Mouse (Mus musculus) heart, postnatal 10 days (tissue): ENCODE data around the gene Runx2. TPM values are rescaled to one million over a fixed set of nuclear protein-coding genes. Genes with fewer than 3 reads are reported as not detected.
A peak's percentile ranks its signal among the peaks of the same experiment; 100 is the strongest.

Experiments used
- DNase-seq, 2 experiments: peaks; one replicate each; pipeline ENCODE4 v3.0.0; 2021
- intact Hi-C: fragments of 180-260 bp; cut with DNase I; formaldehyde crosslinking; loops from one replicate; pipeline ENCODE4 v1.15.1; 2025
- total RNA-seq, 2 experiments: library from RNA; stranded (reverse); gene quantifications; 2 replicates each; pipeline ENCODE4 v1.2.3; 2021

Gene Runx2
- total RNA-seq, 2 experiments from 2014 or later: 0.24 to 0.32 TPM

GRCm38 (mm10) chr17:44632292-44632691, 182.3 kb downstream of the Runx2 start:
- intact Hi-C loops: no loop called here

GRCm38 (mm10) chr17:44631577-44631976, 183.0 kb downstream of the Runx2 start:
- no peak for DNase-seq
- intact Hi-C loops: no loop called here

More at GRCm38 (mm10) chr17:44632292-44632691, 182.3 kb downstream of the Runx2 start:
- DNase-seq: no peak

- intact Hi-C loops: no loop called here
- no peak for DNase-seq
These were observed 187.3 kb downstream of the Runx2 start for GRCm38 (mm10) chr17:44627317-44627716.

- intact Hi-C loops: no loop called here
- DNase-seq: peak in 1 of 2 experiments; percentile 19
These were observed 190.9 kb downstream of the Runx2 start for GRCm38 (mm10) chr17:44623707-44624106.

GRCm38 (mm10) chr17:44623271-44623670, 191.3 kb downstream of the Runx2 start:
- no peak for DNase-seq
- intact Hi-C loops: no loop called here

GRCm38 (mm10) chr17:44620456-44620855, 194.1 kb downstream of the Runx2 start:
- intact Hi-C loops: no loop called here
- DNase-seq: no peak

- peak in 1 of 2 experiments; percentile 18 for DNase-seq
- intact Hi-C loops: no loop called here
These were observed 195.9 kb downstream of the Runx2 start for GRCm38 (mm10) chr17:44618691-44619090.

GRCm38 (mm10) chr17:44618175-44618574, 196.4 kb downstream of the Runx2 start:
- DNase-seq: peak; percentile 36 to 53
- intact Hi-C loops: no loop called here

GRCm38 (mm10) chr17:44617741-44618140, 196.9 kb downstream of the Runx2 start:
- intact Hi-C loops: no loop called here
- no peak for DNase-seq

- intact Hi-C loops: no loop called here
- DNase-seq: no peak
These were observed 200.6 kb downstream of the Runx2 start for GRCm38 (mm10) chr17:44613716-44614715.

GRCm38 (mm10) chr17:44612641-44613040, 202.0 kb downstream of the Runx2 start:
- intact Hi-C loops: no loop called here
- DNase-seq: no peak

GRCm38 (mm10) chr17:44612002-44612401, 202.6 kb downstream of the Runx2 start:
- DNase-seq: no peak
- intact Hi-C loops: no loop called here

GRCm38 (mm10) chr17:44611543-44611942, 203.1 kb downstream of the Runx2 start:
- intact Hi-C loops: no loop called here
- no peak for DNase-seq

GRCm38 (mm10) chr17:44610828-44611227, 203.8 kb downstream of the Runx2 start:
- no peak for DNase-seq
- intact Hi-C loops: no loop called here

GRCm38 (mm10) chr17:44609897-44610641, 204.5 kb downstream of the Runx2 start:
- no peak for DNase-seq
- intact Hi-C loops: no loop called here

GRCm38 (mm10) chr17:44609356-44609755, 205.2 kb downstream of the Runx2 start:
- no peak for DNase-seq
- intact Hi-C loops: no loop called here

GRCm38 (mm10) chr17:44608907-44609306, 205.7 kb downstream of the Runx2 start:
- no peak for DNase-seq
- intact Hi-C loops: no loop called here

GRCm38 (mm10) chr17:44607383-44607782, 207.2 kb downstream of the Runx2 start:
- intact Hi-C loops: no loop called here
- DNase-seq: no peak

- no peak for DNase-seq
- intact Hi-C loops: no loop called here
These were observed 208.4 kb downstream of the Runx2 start for GRCm38 (mm10) chr17:44606245-44606644.

GRCm38 (mm10) chr17:44605749-44606148, 208.8 kb downstream of the Runx2 start:
- intact Hi-C loops: no loop called here

GRCm38 (mm10) chr17:44603170-44603569, 211.4 kb downstream of the Runx2 start:
- DNase-seq: no peak
- intact Hi-C loops: no loop called here

More at GRCm38 (mm10) chr17:44605749-44606148, 208.8 kb downstream of the Runx2 start:
- no peak for DNase-seq
